Mouse (Mus musculus): ENCODE data around the gene Ube2g2. TPM values are rescaled to one million over a fixed set of nuclear protein-coding genes. Genes with fewer than 3 reads are reported as not detected.

The Ube2g2 gene
- polyA plus RNA-seq, 1 experiment from 2014 or later, result 51.4 TPM

DNA sequence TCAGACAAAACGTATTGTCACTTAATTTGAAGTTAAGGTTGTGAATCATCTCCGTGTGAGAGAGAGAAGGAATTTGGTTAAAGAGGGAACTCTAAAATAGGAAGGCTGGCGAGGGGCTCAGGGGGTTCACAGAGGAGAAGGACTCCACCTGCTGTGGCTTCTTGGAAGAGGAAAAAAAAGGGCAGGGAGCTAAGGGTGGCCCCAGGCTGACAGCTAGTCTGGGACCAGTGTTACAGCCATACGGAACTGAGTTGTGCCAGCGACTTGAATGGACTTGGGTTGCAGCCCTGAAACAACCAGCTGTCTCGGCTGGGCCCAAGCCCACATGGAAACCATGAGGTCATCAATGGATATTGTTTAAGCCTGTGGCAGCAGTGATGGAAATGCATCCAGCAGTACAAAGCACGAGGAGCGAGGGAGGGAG lies 1.0 kb downstream of the Ube2g2 start:
- ATAC-seq (replicated peaks; ENCODE audit: low FRiP score, low read depth) (no peak), DNase-seq (ENCODE audit: low spot score) (peak; percentile 42)
- WGBS, result 5% methylated on average over 8 of the region's 8 CpGs
- Histone ChIP-seq H3K27me3 (ENCODE audit: insufficient read depth, low read length) (no peaks in the 10 kb centered on the region), H3K27ac (peak overlapping the region; percentile 92), H3K4me3 (replicated peaks; ENCODE audit: low read depth, low read length) (peak overlapping the region; percentile 87), H3K4me2 (ENCODE audit: low read length) (peak overlapping the region; percentile 58), H3K9me3 (replicated peaks; ENCODE audit: low read length) (no peaks in the 10 kb centered on the region), H3K9ac (ENCODE audit: low read depth, low read length) (peak overlapping the region; percentile 96), H3K4me1 (replicated peaks; ENCODE audit: insufficient read depth, low read length) (peaks cover 5% of the 10 kb centered on the region; the same call in 1 of the 2 replicates), H3K36me3 (ENCODE audit: insufficient read depth, low read length) (0 out of 2 replicates have a peak, but pooled peaks cover 5% of the 10 kb centered on the region)
- peak; percentile 19; the same call in 1 of the 2 replicates for TF ChIP-seq CTCF (IDR thresholded peaks at IDR 0.05; ENCODE audit: low read depth)

DNA sequence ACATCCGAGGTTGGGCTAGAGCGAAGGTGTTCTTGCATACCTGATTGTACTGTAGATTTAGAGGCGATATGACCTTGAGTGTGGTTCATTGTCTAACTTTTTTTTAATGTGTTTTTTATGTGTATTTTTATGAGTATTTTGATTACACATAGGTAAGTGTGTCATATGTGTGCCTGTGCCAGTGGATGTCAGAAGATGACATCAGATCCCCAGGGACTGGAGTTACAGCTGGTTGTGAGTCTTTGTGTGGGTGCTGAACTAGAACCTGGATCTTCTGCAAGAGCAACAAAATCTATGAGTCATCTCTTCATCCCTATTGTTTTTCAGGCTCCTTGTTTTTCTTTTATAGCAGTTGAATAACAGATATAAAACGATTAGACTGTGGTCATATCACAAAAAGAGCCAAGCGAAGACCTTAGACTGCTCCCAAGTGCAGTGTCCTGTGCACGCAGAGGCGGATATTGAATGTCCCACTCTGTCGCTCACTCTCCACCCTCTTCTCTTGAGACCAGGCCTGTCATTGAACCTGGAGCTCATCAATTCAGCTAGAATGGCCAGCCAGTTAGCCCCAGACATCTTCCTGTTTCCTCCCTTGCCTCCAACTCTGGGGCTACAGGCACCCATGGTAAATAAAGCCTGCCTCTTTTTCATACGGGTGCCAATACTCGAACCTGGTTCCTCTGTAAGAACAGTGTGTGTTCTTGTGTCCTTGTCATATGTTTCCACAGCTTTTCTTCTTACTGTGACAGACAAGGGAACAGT lies 1.7 kb downstream of the Ube2g2 start:
- H3K9ac ChIP-seq (ENCODE audit: low read depth, low read length), result 0 out of 2 replicates have a peak overlapping the region, but pooled peaks have one; percentile 96
- H3K27ac ChIP-seq, result 0 out of 2 replicates have a peak overlapping the region, but pooled peaks have one; percentile 31
- 78% methylated on average over 10 of the region's 10 CpGs for WGBS

DNA sequence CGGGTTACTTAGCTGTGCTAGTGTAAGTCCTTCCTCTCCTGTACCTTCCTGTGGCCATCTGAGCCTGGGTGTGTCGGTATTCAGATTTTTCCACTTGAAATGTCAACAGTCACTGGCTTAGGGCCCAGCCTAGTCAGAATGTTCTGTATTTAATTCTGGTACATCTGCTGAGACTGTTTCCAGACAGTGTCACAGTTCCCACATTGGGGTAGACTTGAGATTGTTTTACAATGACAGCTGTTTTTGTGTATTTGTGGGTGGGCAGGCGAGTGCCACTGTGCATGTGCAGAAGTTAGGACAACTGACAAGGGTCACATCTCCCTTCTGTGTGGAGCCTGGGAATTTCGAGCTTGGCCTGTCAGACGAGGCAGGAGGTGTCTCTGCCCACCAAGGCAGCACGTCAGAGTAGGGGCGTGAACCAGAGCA lies 2.5 kb downstream of the Ube2g2 start:
- TF ChIP-seq CTCF (IDR thresholded peaks at IDR 0.05; ENCODE audit: low read depth), result no peak
- H3K9me3 ChIP-seq (replicated peaks; ENCODE audit: low read length), result no peaks in the 10 kb centered on the region
- 53% methylated on average over 7 of the region's 7 CpGs for WGBS
- DNase-seq (ENCODE audit: low spot score) (peak; percentile 22), ATAC-seq (replicated peaks; ENCODE audit: low FRiP score, low read depth) (no peak)
- H3K9ac ChIP-seq (ENCODE audit: low read depth, low read length), result no peak overlapping the region
- H3K27me3 ChIP-seq (ENCODE audit: insufficient read depth, low read length), result no peaks in the 10 kb centered on the region
- H3K27ac ChIP-seq, result 0 out of 2 replicates have a peak overlapping the region, but pooled peaks have one; percentile 31
- no peak overlapping the region for H3K4me2 ChIP-seq (ENCODE audit: low read length)
- no peak overlapping the region for H3K4me3 ChIP-seq (replicated peaks; ENCODE audit: low read depth, low read length)
- peaks cover 5% of the 10 kb centered on the region; the same call in 1 of the 2 replicates for H3K4me1 ChIP-seq (replicated peaks; ENCODE audit: insufficient read depth, low read length)
- H3K36me3 ChIP-seq (ENCODE audit: insufficient read depth, low read length), result no peaks in the 10 kb centered on the region

More for the DNA sequence above, 1.7 kb downstream of the Ube2g2 start:
- ATAC-seq (replicated peaks; ENCODE audit: low FRiP score, low read depth) (no peak), DNase-seq (ENCODE audit: low spot score) (no peak)
- Histone ChIP-seq H3K27me3 (ENCODE audit: insufficient read depth, low read length) (no peaks in the 10 kb centered on the region), H3K4me3 (replicated peaks; ENCODE audit: low read depth, low read length) (peak overlapping the region; percentile 87), H3K9me3 (replicated peaks; ENCODE audit: low read length) (no peaks in the 10 kb centered on the region), H3K4me1 (replicated peaks; ENCODE audit: insufficient read depth, low read length) (peaks cover 5% of the 10 kb centered on the region; the same call in 1 of the 2 replicates), H3K36me3 (ENCODE audit: insufficient read depth, low read length) (no peaks in the 10 kb centered on the region), H3K4me2 (ENCODE audit: low read length) (peak overlapping the region; percentile 58; the same call in 1 of the 2 replicates)
- TF ChIP-seq CTCF (IDR thresholded peaks at IDR 0.05; ENCODE audit: low read depth), result no peak

DNA sequence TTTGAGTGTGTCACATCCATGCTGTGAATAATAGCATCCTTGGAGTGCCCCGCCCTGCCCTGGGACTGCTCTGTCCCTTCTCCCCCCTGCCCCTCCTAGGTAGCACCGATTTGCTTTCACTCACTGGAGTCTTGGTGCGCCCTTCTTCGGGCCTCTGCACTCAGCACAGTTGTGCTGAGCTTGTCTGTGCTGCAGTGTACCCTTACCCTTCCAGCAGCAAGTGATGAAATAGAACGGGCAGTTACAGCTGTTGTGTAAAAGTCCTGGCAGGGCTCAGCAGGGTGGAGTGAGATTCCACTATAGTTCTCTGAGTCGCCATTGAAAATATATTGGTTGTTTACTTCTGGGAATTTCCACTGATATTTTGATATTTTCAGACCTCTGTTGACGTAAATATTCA lies 4.0 kb downstream of the Ube2g2 start:
- Histone ChIP-seq H3K9me3 (replicated peaks; ENCODE audit: low read length) (no peaks in the 10 kb centered on the region), H3K36me3 (ENCODE audit: insufficient read depth, low read length) (no peaks in the 10 kb centered on the region; the same call in 1 of the 2 replicates), H3K9ac (ENCODE audit: low read depth, low read length) (no peak overlapping the region), H3K27ac (no peak overlapping the region), H3K4me3 (replicated peaks; ENCODE audit: low read depth, low read length) (no peak overlapping the region), H3K27me3 (ENCODE audit: insufficient read depth, low read length) (no peaks in the 10 kb centered on the region), H3K4me1 (replicated peaks; ENCODE audit: insufficient read depth, low read length) (peaks cover 5% of the 10 kb centered on the region; the same call in 1 of the 2 replicates), H3K4me2 (ENCODE audit: low read length) (no peak overlapping the region)
- no peak for TF ChIP-seq CTCF (IDR thresholded peaks at IDR 0.05; ENCODE audit: low read depth)
- DNase-seq (ENCODE audit: low spot score), result no peak
- no peak for ATAC-seq (replicated peaks; ENCODE audit: low FRiP score, low read depth)
- WGBS, result 78% methylated on average over 7 of the region's 7 CpGs

DNA sequence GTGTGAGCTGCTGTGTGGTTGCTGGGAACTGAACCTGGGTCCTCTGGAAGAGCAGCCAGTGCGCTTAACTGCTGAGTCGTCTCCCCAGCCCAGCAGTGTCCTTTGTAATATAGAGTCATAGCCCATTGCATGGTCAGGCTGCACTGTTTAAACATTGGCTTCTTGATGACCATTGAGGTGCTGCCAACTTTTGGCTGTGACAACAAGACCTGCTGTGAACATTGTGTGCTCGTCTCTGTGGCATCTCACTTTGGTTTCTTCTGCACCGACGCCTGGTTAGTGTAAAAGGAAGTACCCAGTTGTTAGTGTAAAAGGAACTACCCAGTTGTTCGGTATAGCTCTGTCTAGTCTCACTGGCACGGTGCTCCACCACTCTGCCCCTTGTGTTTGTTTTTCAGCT lies 4.5 kb downstream of the Ube2g2 start:
- no peak for TF ChIP-seq CTCF (IDR thresholded peaks at IDR 0.05; ENCODE audit: low read depth)
- DNase-seq (ENCODE audit: low spot score), result no peak

DNA sequence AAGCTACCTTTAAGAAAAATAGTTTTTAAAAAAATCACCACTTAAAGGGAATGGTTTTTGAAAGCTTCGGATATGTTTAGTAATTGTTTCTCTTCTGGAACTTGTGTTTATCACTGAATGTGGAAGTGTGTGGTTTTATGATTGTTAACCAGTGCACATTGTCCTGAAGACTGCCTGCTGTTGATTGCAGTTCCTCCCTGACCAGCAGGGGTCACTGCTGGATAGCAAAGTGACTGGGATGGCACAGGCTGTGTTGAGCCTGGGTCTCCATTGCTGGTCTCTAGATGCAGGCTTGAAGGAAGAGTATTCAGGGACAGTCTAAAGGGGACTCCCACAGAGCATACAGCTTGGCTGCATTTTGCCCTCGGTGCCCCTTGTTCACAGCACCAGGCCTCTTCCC lies 5.4 kb downstream of the Ube2g2 start:
- ATAC-seq (replicated peaks; ENCODE audit: low FRiP score, low read depth), result peak; percentile 50
- TF ChIP-seq CTCF (IDR thresholded peaks at IDR 0.05; ENCODE audit: low read depth), result peak; percentile 95

More for the DNA sequence above, 4.5 kb downstream of the Ube2g2 start:
- no peak for ATAC-seq (replicated peaks; ENCODE audit: low FRiP score, low read depth)
- H3K4me3 ChIP-seq (replicated peaks; ENCODE audit: low read depth, low read length), result no peak overlapping the region
- H3K4me1 ChIP-seq (replicated peaks; ENCODE audit: insufficient read depth, low read length), result peaks cover 5% of the 10 kb centered on the region; the same call in 1 of the 2 replicates
- no peak overlapping the region for H3K27ac ChIP-seq
- H3K27me3 ChIP-seq (ENCODE audit: insufficient read depth, low read length), result no peaks in the 10 kb centered on the region
- 51% methylated on average over 7 of the region's 7 CpGs for WGBS
- peaks cover 5% of the 10 kb centered on the region for H3K36me3 ChIP-seq (ENCODE audit: insufficient read depth, low read length)
- H3K9me3 ChIP-seq (replicated peaks; ENCODE audit: low read length), result no peaks in the 10 kb centered on the region
- no peak overlapping the region for H3K4me2 ChIP-seq (ENCODE audit: low read length)
- H3K9ac ChIP-seq (ENCODE audit: low read depth, low read length), result no peak overlapping the region

More for the DNA sequence above, 5.4 kb downstream of the Ube2g2 start:
- peak; percentile 80 for DNase-seq (ENCODE audit: low spot score)
- H3K36me3 ChIP-seq (ENCODE audit: insufficient read depth, low read length), result peaks cover 7% of the 10 kb centered on the region
- no peak overlapping the region for H3K4me3 ChIP-seq (replicated peaks; ENCODE audit: low read depth, low read length)
- H3K27ac ChIP-seq, result no peak overlapping the region
- H3K27me3 ChIP-seq (ENCODE audit: insufficient read depth, low read length), result no peaks in the 10 kb centered on the region
- peaks cover 5% of the 10 kb centered on the region; the same call in 1 of the 2 replicates for H3K4me1 ChIP-seq (replicated peaks; ENCODE audit: insufficient read depth, low read length)
- 53% methylated on average over 2 of the region's 2 CpGs for WGBS
- H3K4me2 ChIP-seq (ENCODE audit: low read length), result no peak overlapping the region
- H3K9me3 ChIP-seq (replicated peaks; ENCODE audit: low read length), result no peaks in the 10 kb centered on the region
- no peak overlapping the region for H3K9ac ChIP-seq (ENCODE audit: low read depth, low read length)
